Mouse (Mus musculus) ES-E14 (cell line): Measurements from ENCODE around the gene Sgms1.

ENCODE experiments used
- HCFC1 ChIP-seq: IDR thresholded peaks from 2 replicates; pipeline ENCODE4 v1.6.1; 2012; ENCODE audit warnings: low read length, inconsistent platforms, borderline replicate concordance; ENCODE audit not compliant: insufficient read depth
- MAFK ChIP-seq: IDR thresholded peaks from 2 replicates; pipeline ENCODE4 v1.6.1; 2014; ENCODE audit warnings: mild to moderate bottlenecking, low read depth, low read length, inconsistent platforms; ENCODE audit not compliant: insufficient read depth
- ZC3H11A ChIP-seq: IDR thresholded peaks from 2 replicates; pipeline ENCODE4 v1.6.1; 2012; ENCODE audit warnings: low read depth, mild to moderate bottlenecking, inconsistent platforms, low read length, borderline replicate concordance
- ZNF384 ChIP-seq: IDR thresholded peaks from 2 replicates; pipeline ENCODE4 v1.6.1; 2012; ENCODE audit warnings: low read depth, low read length, inconsistent platforms

DNA sequence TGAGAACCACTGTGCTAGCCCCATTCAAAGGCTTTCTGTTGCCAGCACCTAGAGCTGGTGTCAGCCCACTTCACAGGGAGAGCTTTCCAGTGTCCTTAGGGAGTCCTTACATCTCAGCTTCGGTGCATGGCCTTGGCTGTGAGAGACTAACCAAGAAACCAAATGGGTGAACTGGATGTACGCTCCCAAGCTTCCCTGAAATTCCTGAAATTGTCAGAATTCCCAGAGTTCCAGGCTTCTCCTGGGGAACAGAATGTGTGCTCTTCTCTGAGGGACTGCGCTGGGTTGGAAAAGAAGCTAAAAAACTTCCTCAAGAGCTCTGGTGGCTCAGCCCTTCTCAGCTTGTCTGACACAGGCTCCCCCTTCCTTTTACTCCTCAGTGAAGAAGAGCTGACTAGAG is 137.1 kb downstream of the Sgms1 start:
- no peak for TF ChIP-seq HCFC1
- no peak for TF ChIP-seq ZNF384
- no peak for TF ChIP-seq ZC3H11A
- TF ChIP-seq MAFK = no peak
